Mouse (Mus musculus): Measurements from ENCODE around the gene Smarcal1. TPM values are rescaled to one million over a fixed set of nuclear protein-coding genes. Genes with fewer than 3 reads are reported as not detected.

The Smarcal1 gene
- total RNA-seq, 1 experiment from 2014 or later: 20.3 TPM

GRCm38 (mm10) chr1:72585971-72586875 lies 3.2 kb downstream of the Smarcal1 start:
- ATAC-seq (ENCODE audit: extremely low read depth, insufficient number of reproducible peaks, low FRiP score, poor library complexity, severe bottlenecking): no peak

- no peak for ATAC-seq (ENCODE audit: extremely low read depth, insufficient number of reproducible peaks, low FRiP score, poor library complexity, severe bottlenecking)
Measured at GRCm38 (mm10) chr1:72587532-72587931, 4.5 kb downstream of the Smarcal1 start.

- no peak for ATAC-seq (ENCODE audit: extremely low read depth, insufficient number of reproducible peaks, low FRiP score, poor library complexity, severe bottlenecking)
Measured at GRCm38 (mm10) chr1:72588763-72589162, 5.7 kb downstream of the Smarcal1 start.

GRCm38 (mm10) chr1:72590636-72591035 lies 7.6 kb downstream of the Smarcal1 start:
- ATAC-seq (ENCODE audit: extremely low read depth, insufficient number of reproducible peaks, low FRiP score, poor library complexity, severe bottlenecking): no peak

GRCm38 (mm10) chr1:72592350-72592749 lies 9.3 kb downstream of the Smarcal1 start:
- no peak for ATAC-seq (ENCODE audit: extremely low read depth, insufficient number of reproducible peaks, low FRiP score, poor library complexity, severe bottlenecking)

- ATAC-seq (ENCODE audit: extremely low read depth, insufficient number of reproducible peaks, low FRiP score, poor library complexity, severe bottlenecking): no peak
Measured at GRCm38 (mm10) chr1:72593340-72593951, 10.4 kb downstream of the Smarcal1 start.

- ATAC-seq (ENCODE audit: extremely low read depth, insufficient number of reproducible peaks, low FRiP score, poor library complexity, severe bottlenecking): no peak
Measured at GRCm38 (mm10) chr1:72595686-72596085, 12.6 kb downstream of the Smarcal1 start.

GRCm38 (mm10) chr1:72596231-72596630 lies 13.2 kb downstream of the Smarcal1 start:
- no peak for ATAC-seq (ENCODE audit: extremely low read depth, insufficient number of reproducible peaks, low FRiP score, poor library complexity, severe bottlenecking)

GRCm38 (mm10) chr1:72599146-72600101 lies 16.4 kb downstream of the Smarcal1 start:
- no peak for ATAC-seq (ENCODE audit: extremely low read depth, insufficient number of reproducible peaks, low FRiP score, poor library complexity, severe bottlenecking)

GRCm38 (mm10) chr1:72600778-72601177 lies 17.7 kb downstream of the Smarcal1 start:
- ATAC-seq (ENCODE audit: extremely low read depth, insufficient number of reproducible peaks, low FRiP score, poor library complexity, severe bottlenecking): no peak

- no peak for ATAC-seq (ENCODE audit: extremely low read depth, insufficient number of reproducible peaks, low FRiP score, poor library complexity, severe bottlenecking)
Measured at GRCm38 (mm10) chr1:72601233-72601632, 18.2 kb downstream of the Smarcal1 start.

GRCm38 (mm10) chr1:72602186-72602585 lies 19.1 kb downstream of the Smarcal1 start:
- no peak for ATAC-seq (ENCODE audit: extremely low read depth, insufficient number of reproducible peaks, low FRiP score, poor library complexity, severe bottlenecking)

GRCm38 (mm10) chr1:72602803-72603202 lies 19.8 kb downstream of the Smarcal1 start:
- no peak for ATAC-seq (ENCODE audit: extremely low read depth, insufficient number of reproducible peaks, low FRiP score, poor library complexity, severe bottlenecking)

- no peak for ATAC-seq (ENCODE audit: extremely low read depth, insufficient number of reproducible peaks, low FRiP score, poor library complexity, severe bottlenecking)
Measured at GRCm38 (mm10) chr1:72606186-72606673, 23.2 kb downstream of the Smarcal1 start.

GRCm38 (mm10) chr1:72609129-72609528 lies 26.1 kb downstream of the Smarcal1 start:
- no peak for ATAC-seq (ENCODE audit: extremely low read depth, insufficient number of reproducible peaks, low FRiP score, poor library complexity, severe bottlenecking)

- ATAC-seq (ENCODE audit: extremely low read depth, insufficient number of reproducible peaks, low FRiP score, poor library complexity, severe bottlenecking): no peak
Measured at GRCm38 (mm10) chr1:72609887-72610877, 27.1 kb downstream of the Smarcal1 start.

GRCm38 (mm10) chr1:72612172-72612571 lies 29.1 kb downstream of the Smarcal1 start:
- ATAC-seq (ENCODE audit: extremely low read depth, insufficient number of reproducible peaks, low FRiP score, poor library complexity, severe bottlenecking): no peak

- no peak for ATAC-seq (ENCODE audit: extremely low read depth, insufficient number of reproducible peaks, low FRiP score, poor library complexity, severe bottlenecking)
Measured at GRCm38 (mm10) chr1:72635221-72635620, 52.2 kb downstream of the Smarcal1 start.

All from neutrophil, adult 5-6 weeks (primary cell).